Mouse (Mus musculus): Measurements from ENCODE around the gene Sash1. TPM values are rescaled to one million over a fixed set of nuclear protein-coding genes. Genes with fewer than 3 reads are reported as not detected.

The Sash1 gene
- total and polyA plus RNA-seq, 3 experiments, result 0.09 to 0.59 (median 0.24) TPM

DNA sequence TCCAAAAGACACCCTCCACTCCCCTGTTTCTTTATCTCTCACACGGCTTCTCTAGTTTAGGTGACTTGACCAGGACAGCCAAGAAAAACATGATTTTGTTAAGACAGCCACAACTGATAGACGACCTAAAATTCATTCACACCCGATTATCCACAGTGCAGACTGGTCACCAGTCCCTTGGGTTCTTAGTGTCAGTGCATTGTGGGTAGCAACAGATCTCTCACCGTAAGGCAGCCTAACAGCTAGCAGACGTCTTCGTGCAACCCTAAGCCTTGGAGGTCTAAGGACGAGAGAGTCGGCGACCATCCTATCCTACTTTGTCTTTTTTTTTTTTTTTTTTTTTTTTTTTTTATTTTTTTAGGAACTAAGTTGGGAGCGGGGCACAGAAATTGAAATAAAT, 34.2 kb downstream of the Sash1 start:
- Histone ChIP-seq H3K9ac (ENCODE audit: insufficient read depth, low read depth) (no peak overlapping the region), H3K79me2 (replicated peaks; ENCODE audit: control insufficient read depth, extremely low read depth, insufficient read depth, poor library complexity, severe bottlenecking) (no peaks in the 10 kb centered on the region), H3K4me1 (ENCODE audit: control insufficient read depth in 1 of 2, insufficient read depth in 2 of 2) (0 out of 4 replicates have a peak, but pooled peaks cover 0 to 3% of the 10 kb centered on the region in 2 experiments), H3K9me3 (replicated peaks; ENCODE audit: low read length) (peaks cover 3% of the 10 kb centered on the region), H3K4me2 (ENCODE audit: insufficient read depth, low read depth, poor library complexity, severe bottlenecking) (no peak overlapping the region), H3K36me3 (replicated peaks in 1 of 2; ENCODE audit: control insufficient read depth in 1 of 2, insufficient read depth in 1 of 2, low read length in 1 of 2) (no peaks in the 10 kb centered on the region), H3K27me3 (replicated peaks) (no peaks in the 10 kb centered on the region), H3K4me3 (replicated peaks in 1 of 3; ENCODE audit: low read depth in 2 of 3, low read length in 2 of 3, poor library complexity in 1 of 3) (no peak overlapping the region), H3K27ac (ENCODE audit: insufficient read depth, low read depth) (no peak overlapping the region)
- no peak for DNase-seq (ENCODE audit: extremely low read depth)
- dilution Hi-C loops (cut with MboI; ENCODE audit: extremely low pct_ligation_motif_present, extremely low pct_unique_long_range_greater_than_20kb, low sequenced_read_pairs) (no loop called here), in situ Hi-C loops (cut with MboI; ENCODE audit: low pct_ligation_motif_present, low pct_unique_long_range_greater_than_20kb, low sequenced_read_pairs) (no loop called here)
- TF ChIP-seq POLR2A (IDR thresholded peaks at IDR 0.05; ENCODE audit: low read depth, low read length) (no peak), RCOR1 (conservative IDR thresholded peaks at IDR 0.05; ENCODE audit: low read depth, low read length) (no peak), SIN3A (IDR thresholded peaks at IDR 0.05; ENCODE audit: low read length) (no peak), ETS1 (conservative IDR thresholded peaks at IDR 0.05; ENCODE audit: low read depth, low read length) (no peak), MEF2A (IDR thresholded peaks at IDR 0.05; ENCODE audit: borderline replicate concordance, low read depth, low read length) (no peak), TCF12 (IDR thresholded peaks at IDR 0.05; ENCODE audit: low read depth, low read length) (no peak), UBTF (IDR thresholded peaks at IDR 0.05; ENCODE audit: low read depth, low read length) (no peak), CTCF (conservative IDR thresholded peaks at IDR 0.05 in 1 of 2, IDR thresholded peaks at IDR 0.05 in 1 of 2; ENCODE audit: low read depth in 2 of 2, low read length in 2 of 2) (no peak), POLR2AphosphoS2 (IDR thresholded peaks at IDR 0.05; ENCODE audit: low read depth, low read length) (no peak), MAZ (IDR thresholded peaks at IDR 0.05; ENCODE audit: low read depth, low read length) (no peak), GABPA (IDR thresholded peaks at IDR 0.05; ENCODE audit: insufficient replicate concordance, low read depth, low read length) (no peak), MAFK (IDR thresholded peaks at IDR 0.05; ENCODE audit: insufficient replicate concordance, low read length) (no peak), ELF1 (IDR thresholded peaks at IDR 0.05; ENCODE audit: low read depth, low read length) (no peak), ZNF384 (IDR thresholded peaks at IDR 0.05; ENCODE audit: low read depth, low read length) (no peak), RAD21 (IDR thresholded peaks at IDR 0.05; ENCODE audit: low read depth, low read length) (no peak), ZKSCAN1 (IDR thresholded peaks at IDR 0.05; ENCODE audit: borderline replicate concordance, low read depth, low read length) (no peak), SMC3 (IDR thresholded peaks at IDR 0.05; ENCODE audit: low read depth, low read length) (no peak), BHLHE40 (IDR thresholded peaks at IDR 0.05; ENCODE audit: low read depth, low read length) (no peak), NRF1 (IDR thresholded peaks at IDR 0.05; ENCODE audit: low read depth, low read length) (no peak)

DNA sequence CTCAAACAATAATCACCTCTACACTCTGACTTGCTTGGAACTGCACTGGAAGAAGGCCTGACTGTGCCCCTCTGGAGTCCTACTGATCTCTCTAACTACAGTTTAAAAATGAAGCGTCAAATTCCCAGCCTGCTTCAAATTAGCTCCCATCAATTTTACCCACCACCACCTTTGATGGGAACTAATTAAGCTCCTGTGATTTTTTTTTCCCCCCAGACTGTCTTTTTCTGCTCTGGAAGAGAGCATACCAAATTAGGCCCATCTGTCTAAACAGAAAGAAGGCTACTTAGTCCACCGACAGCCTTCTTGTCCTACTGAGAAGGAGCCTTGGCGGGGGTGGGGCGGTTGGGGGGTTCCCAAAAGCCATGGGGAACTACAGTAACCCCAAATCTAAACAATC, 37.9 kb downstream of the Sash1 start:
- TF ChIP-seq MXI1 (IDR thresholded peaks at IDR 0.05; ENCODE audit: low read depth, low read length) (no peak), UBTF (IDR thresholded peaks at IDR 0.05; ENCODE audit: low read depth, low read length) (no peak), ZC3H11A (IDR thresholded peaks at IDR 0.05; ENCODE audit: low read depth, low read length) (no peak), PAX5 (IDR thresholded peaks at IDR 0.05; ENCODE audit: low read length) (no peak), CTCF (conservative IDR thresholded peaks at IDR 0.05 in 1 of 2, IDR thresholded peaks at IDR 0.05 in 1 of 2; ENCODE audit: low read depth in 2 of 2, low read length in 2 of 2) (no peak), ELF1 (IDR thresholded peaks at IDR 0.05; ENCODE audit: low read depth, low read length) (no peak), NRF1 (IDR thresholded peaks at IDR 0.05; ENCODE audit: low read depth, low read length) (no peak), RCOR1 (conservative IDR thresholded peaks at IDR 0.05; ENCODE audit: low read depth, low read length) (no peak), CHD2 (IDR thresholded peaks at IDR 0.05; ENCODE audit: low read length) (no peak), SIN3A (IDR thresholded peaks at IDR 0.05; ENCODE audit: low read length) (no peak), MEF2A (IDR thresholded peaks at IDR 0.05; ENCODE audit: borderline replicate concordance, low read depth, low read length) (no peak), JUN (IDR thresholded peaks at IDR 0.05; ENCODE audit: insufficient read depth, low read depth, low read length) (no peak), POLR2AphosphoS2 (IDR thresholded peaks at IDR 0.05; ENCODE audit: low read depth, low read length) (no peak), IRF4 (IDR thresholded peaks at IDR 0.05; ENCODE audit: low read depth, low read length) (no peak), RAD21 (IDR thresholded peaks at IDR 0.05; ENCODE audit: low read depth, low read length) (no peak)
- Histone ChIP-seq H3K4me3 (replicated peaks in 1 of 3; ENCODE audit: low read depth in 2 of 3, low read length in 2 of 3, poor library complexity in 1 of 3) (no peak overlapping the region), H3K27ac (ENCODE audit: insufficient read depth, low read depth) (no peak overlapping the region), H3K36me3 (replicated peaks in 1 of 2; ENCODE audit: control insufficient read depth in 1 of 2, insufficient read depth in 1 of 2, low read length in 1 of 2) (no peaks in the 10 kb centered on the region), H3K79me2 (replicated peaks; ENCODE audit: control insufficient read depth, extremely low read depth, insufficient read depth, poor library complexity, severe bottlenecking) (no peaks in the 10 kb centered on the region), H3K9ac (ENCODE audit: insufficient read depth, low read depth) (no peak overlapping the region), H3K27me3 (replicated peaks) (no peaks in the 10 kb centered on the region), H3K9me3 (replicated peaks; ENCODE audit: low read length) (peaks cover 3% of the 10 kb centered on the region), H3K4me2 (ENCODE audit: insufficient read depth, low read depth, poor library complexity, severe bottlenecking) (no peak overlapping the region), H3K4me1 (ENCODE audit: control insufficient read depth in 1 of 2, insufficient read depth in 2 of 2) (0 out of 4 replicates have a peak, but pooled peaks cover 0 to 3% of the 10 kb centered on the region in 2 experiments)
- dilution Hi-C loops (cut with MboI; ENCODE audit: extremely low pct_ligation_motif_present, extremely low pct_unique_long_range_greater_than_20kb, low sequenced_read_pairs) (no loop called here), in situ Hi-C loops (cut with MboI; ENCODE audit: low pct_ligation_motif_present, low pct_unique_long_range_greater_than_20kb, low sequenced_read_pairs) (no loop called here)
- no peak for DNase-seq (ENCODE audit: extremely low read depth)

All from CH12.LX (cell line).